Mouse (Mus musculus) lung, adult 18-20 months (tissue): ENCODE data around the gene Ifna12.
"Not testable (repeated sequence)": the region's sequence is repeated elsewhere in the genome, so short reads cannot be mapped to it uniquely, and the experiment has no call there.

ENCODE experiments used
- DNase-seq, 2 experiments: peaks; one replicate each; pipeline ENCODE4 v3.0.0; 2022; ENCODE audit warnings: mixed read lengths in 2 of 2

Gene Ifna12

DNA sequence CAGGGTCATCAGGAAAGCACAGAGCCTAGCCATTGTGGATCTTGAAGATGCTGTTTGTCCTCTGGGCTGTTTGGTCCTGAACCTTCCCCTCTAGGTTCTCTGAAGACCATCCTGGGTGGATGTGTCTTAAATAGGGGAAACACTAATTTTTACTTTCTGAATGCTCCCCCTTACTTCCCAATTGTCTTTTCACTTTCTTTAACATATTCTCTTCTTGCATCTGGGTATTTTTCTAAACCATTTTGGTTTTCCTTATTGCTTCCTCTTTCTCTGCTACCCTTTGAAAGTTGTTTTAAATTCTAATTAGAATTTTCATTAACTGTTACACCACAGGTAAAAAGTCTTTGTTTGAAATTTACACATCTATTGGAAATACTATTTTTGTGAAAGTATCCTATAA is at the start of gene Ifna12:
Gene Ifna12, minus strand, starts transcription at position 101 of the 400 bp plus-strand sequence.
- no peak for DNase-seq

- no peak for DNase-seq
These were observed 41.2 kb upstream of the Ifna12 start, which contains the start of gene Ifna13 for GRCm38 (mm10) chr4:88644359-88644758. Gene Ifna13 (minus strand): TSS chr4:88644459.

DNA sequence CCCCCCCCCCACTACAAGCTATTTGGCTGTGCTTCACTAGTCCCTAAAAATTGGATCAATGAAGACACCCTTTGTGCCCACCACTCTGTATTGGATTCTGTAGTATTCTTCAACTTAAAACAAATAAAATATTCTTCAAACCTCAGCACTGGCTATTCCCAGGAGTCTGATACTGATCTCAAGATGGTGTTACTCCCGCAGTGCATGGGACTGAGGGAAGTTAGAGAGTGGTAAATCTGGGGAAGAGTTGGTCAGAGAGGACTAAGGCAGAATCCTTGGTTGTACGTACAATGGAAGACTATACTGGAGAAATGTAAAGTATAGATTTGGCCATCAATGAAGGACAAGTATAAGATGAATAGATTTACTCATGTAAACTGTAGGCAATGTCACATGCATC is 39.4 kb upstream of the Ifna12 start:
- DNase-seq, result no peak

DNA sequence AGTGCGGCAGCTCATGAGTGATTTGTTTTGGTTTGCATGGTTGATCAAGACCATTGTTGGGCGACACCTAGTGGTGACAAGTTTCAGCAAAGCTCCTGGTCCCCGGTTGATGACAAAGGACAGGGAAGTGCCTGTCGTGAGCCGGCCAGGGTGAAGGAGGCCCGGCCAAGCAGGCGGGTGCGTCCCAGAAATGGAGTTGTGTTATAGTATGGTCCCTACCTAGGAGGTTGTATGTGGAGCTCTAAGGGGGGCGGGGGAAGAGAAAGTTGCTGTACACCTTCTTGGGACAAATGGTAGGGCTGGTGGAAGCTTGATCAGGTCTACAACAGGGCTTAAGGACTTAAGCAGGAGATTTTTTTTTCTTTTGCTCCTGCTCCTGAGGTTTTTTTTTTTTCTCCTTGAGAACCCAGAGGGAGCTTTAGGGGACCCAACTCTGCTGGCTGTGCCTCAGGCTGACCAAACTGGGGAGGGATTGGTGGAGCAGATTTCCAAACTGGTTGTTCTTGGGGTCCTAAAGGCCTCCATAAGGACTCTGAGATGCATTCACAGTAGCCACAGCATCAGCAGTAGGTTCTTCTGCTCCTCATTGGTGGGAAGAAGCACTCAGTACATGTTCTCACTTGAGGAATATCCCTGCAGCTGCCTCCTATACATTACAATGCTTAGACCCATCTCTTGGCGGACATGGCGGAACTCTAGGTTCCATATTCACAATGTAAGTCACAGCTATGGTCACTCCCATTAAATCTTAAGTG is 38.1 kb upstream of the Ifna12 start:
- peak; percentile 91 for DNase-seq

GRCm38 (mm10) chr4:88640704-88641076 is 37.5 kb upstream of the Ifna12 start:
- no peak for DNase-seq

DNA sequence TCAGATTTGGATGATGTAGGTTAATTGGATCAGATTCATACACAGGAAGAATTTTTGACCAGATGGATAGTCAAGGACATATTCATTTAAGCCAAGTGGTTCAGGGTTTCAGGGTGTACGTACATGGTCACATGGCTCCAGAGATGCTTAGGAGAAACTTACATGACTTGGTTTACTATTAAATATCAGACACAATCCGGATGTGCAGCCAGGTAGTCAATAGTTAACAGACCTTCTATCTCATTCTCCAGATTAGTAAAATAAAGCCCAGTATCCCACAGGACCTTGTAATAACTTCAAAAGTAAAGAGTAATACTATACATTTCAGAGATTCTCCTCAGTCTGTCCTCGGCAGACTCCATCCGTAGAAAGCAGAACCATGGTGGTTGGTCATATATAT is 31.1 kb upstream of the Ifna12 start, which contains the start of gene C87499:
Gene C87499, minus strand, starts transcription at position 101 of the 400 bp plus-strand sequence.
- DNase-seq, result no peak

- no peak for DNase-seq
These were observed 10.9 kb downstream of the Ifna12 start, which contains the start of gene Ifna9 for GRCm38 (mm10) chr4:88592285-88592684. Gene Ifna9 (minus strand): TSS chr4:88592385.

DNA sequence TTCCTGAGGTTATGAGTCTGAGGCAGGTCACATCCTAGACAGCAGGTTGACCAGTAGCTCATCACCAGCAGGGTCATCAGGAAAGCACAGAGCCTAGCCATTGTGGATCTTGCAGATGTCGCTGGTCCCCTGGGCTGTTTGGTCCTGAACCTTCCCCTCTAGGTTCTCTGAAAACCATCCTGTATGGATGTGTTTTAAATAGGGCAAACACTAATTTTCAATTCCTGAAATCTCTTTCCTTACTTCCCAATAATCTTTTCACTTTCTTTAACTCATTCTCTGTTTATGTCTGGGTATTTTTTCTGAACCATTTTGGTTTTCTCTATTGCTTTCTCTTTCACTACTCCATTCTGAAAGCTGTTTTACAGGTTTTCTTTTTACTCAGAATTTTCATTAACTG is 31.5 kb downstream of the Ifna12 start, which contains the start of gene Ifna14:
Gene Ifna14, minus strand, starts transcription at position 101 of the 400 bp plus-strand sequence.
- no peak for DNase-seq

- DNase-seq, result no peak
These were observed 41.4 kb downstream of the Ifna12 start for GRCm38 (mm10) chr4:88561791-88562190.

DNA sequence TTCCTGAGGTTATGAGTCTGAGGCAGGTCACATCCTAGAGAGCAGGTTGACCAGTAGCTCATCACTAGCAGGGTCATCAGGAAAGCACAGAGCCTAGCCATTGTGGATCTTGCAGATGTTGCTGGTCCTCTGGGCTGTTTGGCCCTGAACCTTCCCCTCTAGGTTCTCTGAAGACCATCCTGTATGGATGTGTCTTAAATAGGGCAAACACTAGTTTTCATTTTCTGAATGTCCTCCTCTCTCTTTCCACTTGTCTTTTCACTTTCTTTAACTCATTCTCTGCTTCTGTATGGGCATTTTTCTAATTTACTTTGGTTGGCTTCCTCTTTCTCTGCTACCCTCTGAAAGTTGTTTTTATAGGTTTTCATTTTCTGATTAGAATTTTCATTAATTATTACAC is 45.0 kb downstream of the Ifna12 start, which contains the start of gene Ifna15:
Gene Ifna15, minus strand, starts transcription at position 101 of the 400 bp plus-strand sequence.
- DNase-seq, result not testable (repeated sequence)
